Mouse (Mus musculus) lung, postnatal 0 days (tissue): ENCODE measurements around the gene Ramp1.

Experiments
- CTCF ChIP-seq: IDR thresholded peaks from 2 replicates; pipeline ENCODE4 v1.5.1; 2016; ENCODE audit warnings: antibody characterized with exemption, mild to moderate bottlenecking
- EP300 ChIP-seq: IDR thresholded peaks from 2 replicates; pipeline ENCODE4 v1.6.1; 2016; ENCODE audit warnings: antibody characterized with exemption, mild to moderate bottlenecking, control low read depth

DNA sequence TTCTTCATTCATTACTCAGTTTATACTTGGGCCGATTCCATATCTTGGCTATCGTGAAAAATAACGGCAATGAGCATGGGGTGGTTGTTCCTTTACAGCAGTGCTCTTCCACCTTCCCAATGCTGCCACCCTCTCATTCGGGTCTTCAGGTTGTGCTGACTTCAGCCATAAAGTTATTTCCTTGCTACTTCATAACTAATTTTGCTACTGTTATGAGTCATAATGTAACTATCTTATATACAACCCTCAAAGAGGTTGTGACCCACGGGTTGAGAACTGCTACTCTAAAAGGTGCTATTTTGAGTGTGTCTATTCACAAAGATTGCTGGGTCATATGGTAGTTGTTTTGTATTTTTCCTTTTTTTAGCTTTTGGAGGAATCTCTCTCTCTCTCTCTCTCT is 80.2 kb downstream of the Ramp1 start:
- TF ChIP-seq CTCF (no peak), EP300 (no peak)
